Mouse (Mus musculus) kidney, adult 10 weeks (tissue): ENCODE results near the gene Sirpb1a. TPM values are rescaled to one million over a fixed set of nuclear protein-coding genes. Genes with fewer than 3 reads are reported as not detected.

Experiments
- polyA plus RNA-seq: library from polyadenylated mRNA; stranded (reverse); fragments of 350-450 nt; fragmentation: Illumina TruSeq; extraction: RNeasy Lipid Tissue Mini Kit (QIAGEN cat#74804); gene quantifications from one replicate; pipeline ENCODE4 v1.2.3, GENCODE M21; 2014; ENCODE audit warnings: low read depth, low replicate concordance

The Sirpb1a gene
- 0.81 TPM for polyA plus RNA-seq

GRCm38 (mm10) chr3:15426447-15426846, at the start of gene Sirpb1a:
Gene Sirpb1a (minus strand): TSS chr3:15426520.

GRCm38 (mm10) chr3:15332063-15332462, 94.3 kb downstream of the Sirpb1a start, which contains the start of gene Gm9733:
Gene Gm9733 (minus strand): TSS chr3:15332302.

Other genes starting within 250 kb of the Sirpb1a start
- not detected for gene Gm9733, start 94.2 kb downstream of the Sirpb1a start, polyA plus RNA-seq
- gene Sirpb1b, start 148.5 kb upstream of the Sirpb1a start, polyA plus RNA-seq = not detected